Mouse (Mus musculus) hindbrain, embryonic 14.5 days (tissue): Measurements from ENCODE around the gene Arhgap21. TPM values are rescaled to one million over a fixed set of nuclear protein-coding genes. Genes with fewer than 3 reads are reported as not detected.

Source experiments
- ATAC-seq: fragments of 200-750 bp; cut with Nextera tagmentation; 2 replicates; pipeline ENCODE4 v1.8.0; 2017; ENCODE audit warnings: moderate number of reproducible peaks, mild to moderate bottlenecking, moderate TSS enrichment, moderate library complexity; ENCODE audit not compliant: low FRiP score
- DNase-seq: peaks from one replicate; pipeline ENCODE4 v3.0.0-alpha.2; 2015; ENCODE audit warnings: low spot score
- H3K27ac ChIP-seq: fragments of 300-500 bp; sonication (generic); 2 replicates; pipeline ENCODE4 v1.5.1; 2014; ENCODE audit warnings: mild to moderate bottlenecking, moderate library complexity
- H3K27me3 ChIP-seq: fragments of 300-500 bp; sonication (generic); 2 replicates; pipeline ENCODE4 v1.6.1; 2014; ENCODE audit warnings: mild to moderate bottlenecking, low read length, mixed read lengths; ENCODE audit not compliant: control insufficient read depth, insufficient read depth
- H3K36me3 ChIP-seq: fragments of 300-500 bp; sonication (generic); replicated peaks from 2 replicates; pipeline ENCODE4 v1.6.1; 2014; ENCODE audit not compliant: control insufficient read depth, insufficient read depth
- H3K4me1 ChIP-seq: fragments of 300-500 bp; sonication (generic); replicated peaks from 2 replicates; pipeline ENCODE4 v1.6.1; 2014; ENCODE audit warnings: antibody characterized with exemption, low read length, mixed read lengths; ENCODE audit not compliant: control insufficient read depth, insufficient read depth
- H3K4me2 ChIP-seq: fragments of 300-500 bp; sonication (generic); replicated peaks from 2 replicates; pipeline ENCODE4 v1.6.1; 2014; ENCODE audit warnings: mild to moderate bottlenecking, moderate library complexity
- H3K4me3 ChIP-seq: fragments of 300-500 bp; sonication (generic); replicated peaks from 2 replicates; pipeline ENCODE4 v1.5.1; 2014; ENCODE audit warnings: mild to moderate bottlenecking, low read length
- H3K9ac ChIP-seq: fragments of 300-500 bp; sonication (generic); 2 replicates; pipeline ENCODE4 v1.6.1; 2014
- H3K9me3 ChIP-seq: fragments of 300-500 bp; sonication (generic); 2 replicates; pipeline ENCODE4 v1.6.1; 2016; ENCODE audit warnings: low read length; ENCODE audit not compliant: control insufficient read depth
- WGBS: fragments of 180-500 bp; shearing (Covaris S2); extraction: QIAGEN DNeasy Blood & Tissue Kit; methylation state at CpG from one replicate; pipeline ENCODE4 v1.1.7; 2014; 5-methylcytosine and 5-hydroxymethylcytosine counted together
- polyA plus RNA-seq: library from polyadenylated mRNA; unstranded; fragments of >200 nt; fragmentation: Nextera tagmentation; extraction: Ambion mirVana; gene quantifications from 2 replicates; pipeline ENCODE4 v1.2.1, GENCODE M21; 2014

The Arhgap21 gene
- polyA plus RNA-seq, 1 experiment from 2014 or later, result 49.4 TPM

DNA sequence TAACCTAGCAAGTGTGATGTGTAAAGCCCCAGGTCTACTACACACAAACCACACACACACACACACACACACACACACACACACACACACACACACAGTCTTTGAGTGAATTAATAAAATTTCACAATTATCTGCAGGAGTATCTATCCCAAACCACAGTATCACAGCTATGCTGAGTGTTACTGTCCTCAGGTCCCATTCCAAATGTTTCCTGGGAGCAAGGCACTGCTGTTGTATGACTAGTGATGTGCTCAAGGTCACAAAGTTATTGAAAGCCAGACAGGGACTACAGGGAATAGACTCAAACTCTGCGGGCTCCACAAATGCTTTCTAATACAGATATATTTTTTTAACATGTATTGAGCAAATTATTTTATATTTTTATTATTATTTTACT is 55.7 kb downstream of the Arhgap21 start:
- Histone ChIP-seq H3K27ac (no peak overlapping the region), H3K9ac (no peak overlapping the region), H3K4me3 (no peak overlapping the region), H3K36me3 (peaks cover 24% of the 10 kb centered on the region), H3K27me3 (no peaks in the 10 kb centered on the region), H3K4me2 (no peak overlapping the region), H3K4me1 (no peaks in the 10 kb centered on the region), H3K9me3 (no peaks in the 10 kb centered on the region)
- no peak for DNase-seq
- WGBS, result 94% methylated on average over 1 of the region's 1 CpGs
- no peak for ATAC-seq

DNA sequence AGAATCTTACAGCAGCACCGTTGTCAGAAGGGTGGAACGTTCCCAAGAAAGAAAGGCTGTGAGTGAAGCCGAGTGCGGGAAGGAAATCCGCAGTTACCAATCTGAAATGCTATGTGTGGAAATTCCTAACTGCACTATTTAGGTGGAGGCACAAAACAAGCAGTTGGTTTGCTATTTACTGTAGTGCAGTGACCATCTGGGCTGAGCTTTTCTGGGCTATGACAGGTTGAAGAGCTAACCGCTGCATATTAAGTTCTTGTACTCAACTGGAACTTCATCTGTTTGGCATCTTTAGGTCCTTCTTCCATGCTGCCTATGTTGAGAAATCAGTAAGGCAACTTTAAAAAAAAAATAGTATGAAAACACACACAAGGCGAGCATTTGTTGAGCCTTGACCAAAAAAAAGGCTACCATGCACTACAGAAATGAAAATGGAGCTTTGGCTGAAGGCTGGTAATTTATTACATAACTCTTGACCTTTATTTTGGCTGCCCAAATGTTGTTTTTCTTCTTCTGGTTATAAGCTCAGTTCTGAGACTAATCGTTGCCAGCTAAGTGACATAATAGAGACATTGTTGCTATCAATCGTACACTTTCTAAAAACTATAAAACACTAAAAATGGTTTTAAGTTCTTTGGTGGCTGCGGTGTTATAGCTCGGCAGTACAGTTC is 56.2 kb downstream of the Arhgap21 start:
- H3K36me3 ChIP-seq, result peaks cover 24% of the 10 kb centered on the region
- no peak overlapping the region for H3K4me3 ChIP-seq
- H3K27ac ChIP-seq, result no peak overlapping the region
- 93% methylated on average over 11 of the region's 11 CpGs for WGBS
- H3K4me2 ChIP-seq, result no peak overlapping the region
- ATAC-seq, result no peak
- no peaks in the 10 kb centered on the region for H3K27me3 ChIP-seq
- no peak overlapping the region for H3K9ac ChIP-seq
- H3K4me1 ChIP-seq, result no peaks in the 10 kb centered on the region
- DNase-seq, result no peak
- H3K9me3 ChIP-seq, result no peaks in the 10 kb centered on the region

DNA sequence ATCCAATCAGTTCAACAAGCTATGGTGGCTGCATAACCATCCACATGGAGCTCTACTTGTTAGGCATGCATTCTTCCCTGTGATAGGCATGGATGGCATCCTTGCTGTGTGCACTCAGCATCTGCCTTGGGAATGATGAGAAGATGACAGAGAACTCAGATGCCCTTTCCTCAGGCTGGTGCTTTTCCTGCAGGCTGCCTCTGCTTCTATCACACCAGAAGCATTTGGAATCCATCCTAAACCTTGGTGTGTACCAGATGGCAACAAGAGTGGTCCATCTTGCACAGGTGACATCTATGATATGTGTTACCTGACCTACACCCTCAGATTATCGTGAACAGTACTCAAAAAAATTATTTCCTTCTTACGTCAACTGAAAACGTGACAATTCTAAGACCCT is 58.2 kb downstream of the Arhgap21 start:
- WGBS, result 96% methylated on average over 3 of the region's 3 CpGs

DNA sequence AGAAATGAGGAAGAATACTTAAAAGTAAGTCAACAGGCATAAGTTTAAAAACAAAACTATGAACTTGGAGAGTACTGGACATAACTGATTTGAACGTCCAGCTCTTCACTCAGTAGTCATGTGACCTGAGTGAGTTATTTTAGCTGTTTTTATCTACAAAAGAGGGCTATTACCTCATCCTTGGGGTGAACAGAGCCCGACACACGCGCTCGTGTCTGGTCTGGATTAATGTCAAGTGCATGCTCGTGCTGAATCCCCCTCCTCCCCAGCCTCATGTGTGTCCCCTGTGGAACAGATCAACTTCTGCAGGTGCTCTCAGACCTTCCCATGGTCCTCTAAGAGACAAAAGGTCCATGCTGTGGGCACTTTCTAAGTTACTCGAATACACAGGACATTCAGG is 59.3 kb downstream of the Arhgap21 start:
- Histone ChIP-seq H3K36me3 (peaks cover 24% of the 10 kb centered on the region), H3K4me1 (no peaks in the 10 kb centered on the region), H3K4me3 (no peak overlapping the region), H3K27me3 (no peaks in the 10 kb centered on the region), H3K9ac (no peak overlapping the region), H3K4me2 (no peak overlapping the region), H3K27ac (no peak overlapping the region), H3K9me3 (no peaks in the 10 kb centered on the region)
- WGBS, result 88% methylated on average over 7 of the region's 7 CpGs
- ATAC-seq, result no peak
- DNase-seq, result no peak

More for the DNA sequence above, 58.2 kb downstream of the Arhgap21 start:
- Histone ChIP-seq H3K4me1 (no peaks in the 10 kb centered on the region), H3K9ac (no peak overlapping the region), H3K27me3 (no peaks in the 10 kb centered on the region), H3K27ac (no peak overlapping the region), H3K4me3 (no peak overlapping the region), H3K9me3 (no peaks in the 10 kb centered on the region), H3K4me2 (no peak overlapping the region), H3K36me3 (peaks cover 24% of the 10 kb centered on the region)
- ATAC-seq (no peak), DNase-seq (no peak)

DNA sequence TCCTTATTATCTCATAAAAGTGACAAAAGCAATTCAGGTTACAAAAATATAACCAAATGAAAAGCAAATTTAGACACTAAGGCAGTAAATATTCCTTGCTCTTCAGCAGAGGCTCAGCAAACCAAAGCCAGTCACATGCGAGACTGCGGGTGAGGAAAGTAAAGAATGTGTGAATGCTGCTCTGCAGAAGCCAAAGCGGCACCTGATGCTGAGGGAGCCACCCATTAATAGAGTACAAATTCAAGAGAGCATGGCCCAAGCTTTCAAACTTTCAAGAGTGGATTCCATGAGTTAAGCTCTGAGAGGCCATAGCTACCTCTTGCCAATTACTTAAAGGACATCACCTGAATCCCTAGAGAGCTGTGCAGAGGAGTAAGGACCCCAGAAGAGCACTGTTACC is 61.4 kb downstream of the Arhgap21 start:
- H3K27me3 ChIP-seq, result no peaks in the 10 kb centered on the region
- no peak overlapping the region for H3K4me3 ChIP-seq
- DNase-seq, result no peak
- H3K9me3 ChIP-seq, result no peaks in the 10 kb centered on the region
- H3K9ac ChIP-seq, result no peak overlapping the region
- H3K4me1 ChIP-seq, result no peaks in the 10 kb centered on the region
- 93% methylated on average over 3 of the region's 3 CpGs for WGBS
- no peak overlapping the region for H3K4me2 ChIP-seq
- ATAC-seq, result no peak
- peaks cover 16% of the 10 kb centered on the region for H3K36me3 ChIP-seq
- H3K27ac ChIP-seq, result no peak overlapping the region

DNA sequence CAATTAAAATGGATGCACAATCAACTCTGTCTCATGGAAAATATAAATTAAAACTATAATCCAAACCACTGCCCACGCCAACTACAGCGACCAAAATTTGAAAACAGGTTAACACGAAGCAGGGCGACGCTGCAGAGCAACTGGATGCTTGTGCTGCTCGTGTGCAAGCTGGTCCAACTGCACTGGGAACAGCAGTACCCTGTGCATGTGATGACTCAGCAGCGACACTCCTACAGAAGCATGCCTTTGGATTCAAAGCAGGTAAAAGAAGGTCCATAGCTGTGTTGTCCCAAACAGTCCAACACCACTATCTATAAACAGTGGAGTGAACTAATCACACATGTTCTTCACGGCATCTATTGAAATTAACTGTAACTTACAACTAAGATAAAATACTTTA is 63.3 kb downstream of the Arhgap21 start:
- 95% methylated on average over 8 of the region's 8 CpGs for WGBS
- Histone ChIP-seq H3K36me3 (peaks cover 5% of the 10 kb centered on the region; the same call in 1 of the 2 replicates), H3K9ac (no peak overlapping the region), H3K27ac (no peak overlapping the region), H3K27me3 (no peaks in the 10 kb centered on the region), H3K9me3 (no peaks in the 10 kb centered on the region), H3K4me1 (no peaks in the 10 kb centered on the region), H3K4me3 (no peak overlapping the region), H3K4me2 (no peak overlapping the region)
- DNase-seq (no peak), ATAC-seq (no peak)

DNA sequence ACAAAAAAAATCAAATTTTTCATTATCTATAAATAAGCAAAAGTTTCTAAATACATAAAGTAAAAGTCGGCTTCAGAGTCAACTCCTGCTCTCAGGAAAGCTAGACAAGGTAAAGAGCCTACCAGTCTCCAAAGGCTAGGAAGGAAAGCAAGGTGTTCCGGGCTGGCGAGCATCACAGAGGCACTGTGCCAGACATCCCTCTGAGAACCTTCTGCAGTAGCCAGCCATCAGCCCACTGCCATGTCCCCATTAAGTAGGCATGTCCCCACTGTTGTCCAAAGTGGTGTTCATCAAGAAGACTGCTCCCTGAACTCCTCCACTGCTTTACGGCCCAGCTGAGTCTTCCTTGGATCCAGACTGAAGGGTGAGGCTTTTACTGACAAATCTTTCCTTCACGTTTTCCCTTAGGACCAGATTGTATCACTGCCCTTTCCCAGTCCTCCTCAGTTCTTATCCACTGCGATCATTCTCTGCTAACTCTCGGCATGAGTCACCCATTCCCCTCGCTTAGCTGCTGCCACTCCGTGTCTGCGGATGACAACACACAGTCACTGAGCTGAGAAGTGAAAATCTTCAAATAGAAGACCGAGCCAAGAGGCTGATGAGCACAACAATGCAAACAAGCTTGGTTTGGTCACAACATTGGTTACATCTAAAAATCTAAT is 65.6 kb downstream of the Arhgap21 start:
- 85% methylated on average over 11 of the region's 11 CpGs for WGBS
- H3K4me2 ChIP-seq, result no peak overlapping the region
- no peaks in the 10 kb centered on the region for H3K27me3 ChIP-seq
- H3K4me3 ChIP-seq, result no peak overlapping the region
- ATAC-seq (no peak), DNase-seq (no peak)
- no peaks in the 10 kb centered on the region for H3K9me3 ChIP-seq
- no peaks in the 10 kb centered on the region for H3K36me3 ChIP-seq
- H3K27ac ChIP-seq, result no peak overlapping the region
- 0 out of 2 replicates have a peak, but pooled peaks cover 4% of the 10 kb centered on the region for H3K4me1 ChIP-seq
- H3K9ac ChIP-seq, result no peak overlapping the region

DNA sequence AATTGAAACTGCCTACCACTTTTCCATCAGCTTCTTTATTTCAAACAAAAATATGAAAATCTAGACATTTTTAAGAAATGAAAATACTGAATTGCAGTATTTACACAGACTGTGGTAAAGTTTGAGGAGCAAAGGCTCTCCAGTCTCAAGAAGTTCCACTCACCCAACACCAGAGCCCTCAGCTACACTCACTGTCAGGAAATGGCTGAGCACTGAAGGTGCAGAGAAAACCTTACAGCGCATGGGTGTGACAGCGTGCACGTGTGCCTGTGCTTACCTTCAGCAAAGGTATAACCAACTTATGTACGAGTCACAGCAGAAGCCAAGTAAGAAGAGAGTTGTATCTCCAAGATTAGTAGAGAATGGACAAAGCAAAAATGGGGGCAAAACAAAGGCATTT is 66.8 kb downstream of the Arhgap21 start:
- Histone ChIP-seq H3K4me1 (0 out of 2 replicates have a peak, but pooled peaks cover 4% of the 10 kb centered on the region), H3K4me3 (no peak overlapping the region), H3K36me3 (no peaks in the 10 kb centered on the region), H3K9ac (no peak overlapping the region), H3K9me3 (no peaks in the 10 kb centered on the region), H3K27ac (no peak overlapping the region), H3K27me3 (no peaks in the 10 kb centered on the region), H3K4me2 (no peak overlapping the region)
- no peak for ATAC-seq
- 95% methylated on average over 4 of the region's 4 CpGs for WGBS
- DNase-seq, result no peak

DNA sequence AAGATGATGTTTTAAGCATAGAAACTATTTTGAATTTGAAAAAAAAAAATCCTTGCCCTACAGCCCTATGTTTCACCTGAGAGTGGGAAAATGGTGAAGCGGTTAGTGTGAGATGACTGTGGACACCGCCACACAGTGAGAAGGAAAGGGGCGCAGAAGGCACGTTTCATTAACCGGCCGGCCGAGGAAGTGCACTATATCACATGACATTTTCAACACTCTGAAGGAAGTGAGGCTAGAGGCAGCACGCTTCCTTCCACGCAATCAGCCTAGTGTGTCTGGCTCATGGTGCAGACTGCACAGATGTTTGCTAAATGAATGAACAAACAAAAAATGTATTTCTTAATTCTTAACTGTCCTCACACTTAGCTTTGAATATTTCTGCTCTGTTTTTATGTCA is 69.4 kb downstream of the Arhgap21 start:
- no peak for ATAC-seq
- H3K4me1 ChIP-seq, result 0 out of 2 replicates have a peak, but pooled peaks cover 8% of the 10 kb centered on the region
- no peak overlapping the region for H3K27ac ChIP-seq
- no peak for DNase-seq
- no peak overlapping the region for H3K4me3 ChIP-seq
- H3K27me3 ChIP-seq, result no peaks in the 10 kb centered on the region
- 68% methylated on average over 9 of the region's 9 CpGs for WGBS
- no peaks in the 10 kb centered on the region for H3K9me3 ChIP-seq
- H3K9ac ChIP-seq, result no peak overlapping the region
- H3K4me2 ChIP-seq, result no peak overlapping the region
- no peaks in the 10 kb centered on the region for H3K36me3 ChIP-seq
